Mouse (Mus musculus) megakaryocyte, embryonic 14.5 days (primary cell): Measurements from ENCODE around the gene Rab40b.

ENCODE experiments used
- FLI1 ChIP-seq: IDR thresholded peaks from 2 replicates; pipeline ENCODE4 v1.6.1; 2012; ENCODE audit warnings: low read length, inconsistent platforms, mixed read lengths
- GATA1 ChIP-seq: IDR thresholded peaks from 3 replicates; pipeline ENCODE4 v1.6.1; 2012; ENCODE audit warnings: mixed read lengths, low read length, inconsistent platforms, borderline replicate concordance

DNA sequence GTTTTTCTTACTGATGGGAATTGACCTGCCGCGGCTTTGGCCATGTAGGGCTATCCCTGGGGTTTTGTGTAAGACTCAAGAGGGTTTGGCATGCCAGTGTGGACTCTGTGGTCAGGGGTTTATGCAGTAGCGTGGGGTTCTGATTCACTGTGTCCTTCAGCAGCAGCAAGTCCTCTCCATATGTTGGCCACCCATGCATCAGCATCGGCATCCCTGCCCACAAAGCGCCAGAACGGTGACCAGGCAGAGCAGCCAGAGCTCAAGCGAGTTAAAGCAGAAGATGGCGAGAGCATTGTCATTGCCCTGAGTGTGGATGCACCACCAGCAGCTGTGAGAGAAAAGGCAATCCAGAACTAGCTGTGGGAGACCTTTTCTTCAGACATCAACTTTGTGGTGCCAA lies 81.4 kb downstream of the Rab40b start:
- TF ChIP-seq GATA1 = no peak
- no peak for TF ChIP-seq FLI1
